Mouse (Mus musculus): ENCODE data around the gene Tnfsf14. TPM values are rescaled to one million over a fixed set of nuclear protein-coding genes. Genes with fewer than 3 reads are reported as not detected.

Gene Tnfsf14
- polyA plus RNA-seq (2016; fragmentation: Nextera tagmentation; extraction: Ambion mirVana), result 0.15 TPM in 2 replicates

- no peak within 1 kb of the TSS for H3K4me3 ChIP-seq
- DNase-seq (ENCODE audit: low spot score), result no peak
- H3K36me3 ChIP-seq, result no peaks in the 10 kb centered on the region
- no peaks in the 10 kb centered on the region for H3K9me3 ChIP-seq (replicated peaks)
- peaks cover 4% of the 10 kb centered on the region for H3K4me1 ChIP-seq
- H3K27ac ChIP-seq, result no peak within 1 kb of the TSS
- WGBS, result 86% methylated on average over 11 of the region's 11 CpGs
- no peaks in the 10 kb centered on the region for H3K27me3 ChIP-seq (ENCODE audit: low read depth, poor library complexity, severe bottlenecking)
Observed at GRCm38 (mm10) chr17:57194041-57194507, at the start of gene Tnfsf14. TSS of gene Tnfsf14 (minus strand) at chr17:57194177.

DNA sequence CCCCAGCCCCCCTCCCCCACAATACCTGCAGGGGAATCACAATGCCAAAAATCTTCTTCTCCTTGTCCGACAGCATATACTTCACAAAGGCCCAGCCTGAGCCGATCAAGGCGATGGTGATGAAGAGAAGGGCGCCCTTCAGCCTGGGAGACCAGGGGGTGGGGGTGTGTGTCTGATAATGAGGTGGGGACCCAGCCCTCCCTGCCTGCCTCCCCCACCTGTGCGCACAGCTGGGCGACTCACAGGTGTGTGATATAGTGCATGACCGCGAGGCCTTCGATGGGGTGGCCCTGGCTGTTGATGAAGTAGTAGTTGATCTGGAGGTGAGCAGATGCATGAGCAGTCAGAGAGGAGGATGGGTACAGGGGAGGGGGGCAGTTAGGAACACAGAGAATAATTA is 43.2 kb upstream of the Tnfsf14 start:
- Histone ChIP-seq H3K27me3 (ENCODE audit: low read depth, poor library complexity, severe bottlenecking) (no peaks in the 10 kb centered on the region), H3K4me1 (peaks cover 5% of the 10 kb centered on the region; the same call in 1 of the 2 replicates), H3K4me3 (no peak overlapping the region), H3K9me3 (replicated peaks) (no peaks in the 10 kb centered on the region), H3K27ac (no peak overlapping the region), H3K36me3 (peaks cover 52% of the 10 kb centered on the region)
- 94% methylated on average over 9 of the region's 9 CpGs for WGBS
- no peak for DNase-seq (ENCODE audit: low spot score)

GRCm38 (mm10) chr17:57235803-57236202 is 41.8 kb upstream of the Tnfsf14 start:
- H3K4me3 ChIP-seq, result no peak overlapping the region
- 92% methylated on average over 5 of the region's 5 CpGs for WGBS
- H3K27ac ChIP-seq, result no peak overlapping the region
- H3K27me3 ChIP-seq (ENCODE audit: low read depth, poor library complexity, severe bottlenecking), result no peaks in the 10 kb centered on the region
- no peaks in the 10 kb centered on the region for H3K9me3 ChIP-seq (replicated peaks)
- DNase-seq (ENCODE audit: low spot score), result no peak
- H3K4me1 ChIP-seq, result peaks cover 5% of the 10 kb centered on the region; the same call in 1 of the 2 replicates
- H3K36me3 ChIP-seq, result peaks cover 43% of the 10 kb centered on the region

GRCm38 (mm10) chr17:57234254-57234928 is 40.4 kb upstream of the Tnfsf14 start:
- no peak for DNase-seq (ENCODE audit: low spot score)

DNA sequence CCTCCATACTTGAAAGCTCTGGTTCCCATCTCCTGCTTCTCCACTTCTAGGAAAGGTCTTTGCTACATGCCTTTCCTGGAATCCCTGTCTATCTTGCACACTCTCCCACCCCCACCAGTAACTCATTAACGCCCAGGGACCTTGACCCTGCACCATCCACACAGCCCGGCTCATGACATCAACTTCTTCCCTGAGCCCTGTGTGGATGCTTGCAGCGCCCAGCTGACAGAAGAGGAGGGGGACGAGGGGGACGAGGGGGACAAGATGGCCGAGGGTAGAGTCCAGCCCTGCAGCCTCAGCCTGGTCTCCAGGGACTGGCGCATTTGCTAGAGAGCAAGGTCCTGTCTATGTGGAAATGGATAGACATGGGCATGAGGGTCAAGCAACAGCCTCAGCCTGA is 39.1 kb upstream of the Tnfsf14 start:
- Histone ChIP-seq H3K36me3 (peaks cover 40% of the 10 kb centered on the region), H3K4me3 (no peak overlapping the region), H3K27ac (no peak overlapping the region), H3K4me1 (peaks cover 5% of the 10 kb centered on the region; the same call in 1 of the 2 replicates), H3K27me3 (ENCODE audit: low read depth, poor library complexity, severe bottlenecking) (no peaks in the 10 kb centered on the region), H3K9me3 (replicated peaks) (no peaks in the 10 kb centered on the region)
- 63% methylated on average over 7 of the region's 7 CpGs for WGBS
- DNase-seq (ENCODE audit: low spot score), result no peak

More at GRCm38 (mm10) chr17:57234254-57234928, 40.4 kb upstream of the Tnfsf14 start:
- Histone ChIP-seq H3K4me1 (peaks cover 5% of the 10 kb centered on the region; the same call in 1 of the 2 replicates), H3K4me3 (no peak overlapping the region), H3K27me3 (ENCODE audit: low read depth, poor library complexity, severe bottlenecking) (no peaks in the 10 kb centered on the region), H3K9me3 (replicated peaks) (no peaks in the 10 kb centered on the region), H3K36me3 (peaks cover 43% of the 10 kb centered on the region), H3K27ac (no peak overlapping the region)
- 82% methylated on average over 12 of the region's 12 CpGs for WGBS

DNA sequence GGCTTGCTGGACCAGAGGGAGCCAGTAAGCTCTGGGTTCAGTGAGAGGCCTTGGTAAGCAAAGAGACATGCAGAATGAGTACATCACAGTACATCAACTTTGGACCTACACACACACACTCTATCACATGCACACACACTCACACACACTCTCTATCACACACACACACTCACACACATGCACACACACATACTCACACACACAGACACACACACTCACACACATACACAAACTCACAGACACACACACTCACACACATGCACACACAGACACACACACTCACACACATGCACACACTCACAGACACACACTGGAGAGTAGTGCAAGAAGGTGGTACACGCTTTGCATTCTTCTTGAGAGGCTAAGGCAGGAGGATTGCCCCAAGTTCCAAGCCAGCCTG is 38.2 kb upstream of the Tnfsf14 start:
- no peak overlapping the region for H3K27ac ChIP-seq
- peaks cover 31% of the 10 kb centered on the region for H3K36me3 ChIP-seq
- H3K9me3 ChIP-seq (replicated peaks), result no peaks in the 10 kb centered on the region
- no peak for DNase-seq (ENCODE audit: low spot score)
- no peak overlapping the region for H3K4me3 ChIP-seq
- WGBS, result 84% methylated on average over 1 of the region's 1 CpGs
- no peaks in the 10 kb centered on the region for H3K27me3 ChIP-seq (ENCODE audit: low read depth, poor library complexity, severe bottlenecking)
- H3K4me1 ChIP-seq, result peaks cover 5% of the 10 kb centered on the region; the same call in 1 of the 2 replicates

- Histone ChIP-seq H3K27me3 (ENCODE audit: low read depth, poor library complexity, severe bottlenecking) (no peaks in the 10 kb centered on the region), H3K4me1 (peaks cover 5% of the 10 kb centered on the region; the same call in 1 of the 2 replicates), H3K36me3 (peaks cover 23% of the 10 kb centered on the region), H3K27ac (no peak overlapping the region), H3K4me3 (no peak overlapping the region), H3K9me3 (replicated peaks) (no peaks in the 10 kb centered on the region)
- no peak for DNase-seq (ENCODE audit: low spot score)
Observed at GRCm38 (mm10) chr17:57231321-57231771, 37.4 kb upstream of the Tnfsf14 start.

DNA sequence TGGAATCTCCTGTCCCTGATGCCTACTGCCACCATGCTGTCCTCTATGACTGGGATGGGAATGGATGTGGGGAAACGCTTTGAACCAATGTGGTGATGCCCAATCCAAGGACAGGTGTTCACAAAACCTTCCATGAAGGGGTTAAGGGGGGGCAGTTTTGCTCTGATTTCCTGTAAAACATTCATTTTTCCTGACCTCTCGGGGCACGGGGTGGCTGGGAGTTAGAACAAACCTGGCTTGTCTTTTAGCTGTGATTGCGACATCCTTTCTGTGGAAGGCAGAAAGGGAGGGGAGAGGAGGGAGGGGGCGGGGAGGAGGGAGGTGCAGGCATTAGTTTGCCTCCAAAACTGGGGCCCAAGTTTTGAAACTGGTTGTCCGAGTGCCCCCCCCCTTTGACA is 36.8 kb upstream of the Tnfsf14 start:
- Histone ChIP-seq H3K36me3 (peaks cover 17% of the 10 kb centered on the region), H3K4me1 (peaks cover 5% of the 10 kb centered on the region; the same call in 1 of the 2 replicates), H3K4me3 (no peak overlapping the region), H3K27ac (no peak overlapping the region), H3K27me3 (ENCODE audit: low read depth, poor library complexity, severe bottlenecking) (no peaks in the 10 kb centered on the region), H3K9me3 (replicated peaks) (no peaks in the 10 kb centered on the region)
- no peak for DNase-seq (ENCODE audit: low spot score)
- WGBS, result 76% methylated on average over 6 of the region's 6 CpGs

- WGBS, result 81% methylated on average over 15 of the region's 15 CpGs
- peaks cover 10% of the 10 kb centered on the region for H3K36me3 ChIP-seq
- H3K27ac ChIP-seq, result no peak overlapping the region
- no peaks in the 10 kb centered on the region for H3K9me3 ChIP-seq (replicated peaks)
- peaks cover 5% of the 10 kb centered on the region; the same call in 1 of the 2 replicates for H3K4me1 ChIP-seq
- DNase-seq (ENCODE audit: low spot score), result no peak
- no peak overlapping the region for H3K4me3 ChIP-seq
- H3K27me3 ChIP-seq (ENCODE audit: low read depth, poor library complexity, severe bottlenecking), result peaks cover 4% of the 10 kb centered on the region; the same call in 1 of the 2 replicates
Observed at GRCm38 (mm10) chr17:57229851-57230727, 36.1 kb upstream of the Tnfsf14 start.

DNA sequence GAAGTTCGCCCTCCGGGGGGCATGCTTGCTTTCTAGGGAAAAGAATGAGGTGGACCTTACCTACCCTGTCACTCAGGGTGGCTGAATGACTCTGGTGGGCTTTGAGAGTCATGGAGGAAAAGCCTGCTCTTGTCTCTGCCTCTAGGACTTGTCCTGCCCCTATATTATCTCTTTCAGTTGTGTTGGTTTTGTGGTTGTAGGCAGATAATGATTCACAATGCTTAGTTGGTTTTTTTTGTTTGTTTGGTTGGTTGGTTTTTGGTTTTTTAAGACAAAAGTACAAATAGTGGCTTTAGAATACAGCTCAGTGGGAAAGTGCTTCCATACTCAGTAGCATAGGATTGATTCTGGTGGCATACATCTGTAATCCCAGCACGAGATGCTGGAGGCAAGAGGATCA is 34.9 kb upstream of the Tnfsf14 start:
- no peak for DNase-seq (ENCODE audit: low spot score)
- Histone ChIP-seq H3K4me3 (no peak overlapping the region), H3K9me3 (replicated peaks) (no peaks in the 10 kb centered on the region), H3K36me3 (no peaks in the 10 kb centered on the region), H3K4me1 (peaks cover 8% of the 10 kb centered on the region; the same call in 1 of the 2 replicates), H3K27ac (no peak overlapping the region), H3K27me3 (ENCODE audit: low read depth, poor library complexity, severe bottlenecking) (peaks cover 16% of the 10 kb centered on the region)
- WGBS, result 80% methylated on average over 3 of the region's 3 CpGs

GRCm38 (mm10) chr17:57228014-57228413 is 34.0 kb upstream of the Tnfsf14 start, which contains the start of gene C3:
TSS of gene C3 (minus strand) at chr17:57228136.
- no peaks in the 10 kb centered on the region for H3K36me3 ChIP-seq
- no peak within 1 kb of the TSS for H3K27ac ChIP-seq
- no peaks in the 10 kb centered on the region for H3K9me3 ChIP-seq (replicated peaks)
- no peak within 1 kb of the TSS for H3K4me3 ChIP-seq
- peaks cover 6% of the 10 kb centered on the region; the same call in 1 of the 2 replicates for H3K4me1 ChIP-seq
- no peak for DNase-seq (ENCODE audit: low spot score)
- peaks cover 19% of the 10 kb centered on the region for H3K27me3 ChIP-seq (ENCODE audit: low read depth, poor library complexity, severe bottlenecking)
- whole genome bisulfite sequencing, result 84% methylated on average over 3 of the region's 3 CpGs

DNA sequence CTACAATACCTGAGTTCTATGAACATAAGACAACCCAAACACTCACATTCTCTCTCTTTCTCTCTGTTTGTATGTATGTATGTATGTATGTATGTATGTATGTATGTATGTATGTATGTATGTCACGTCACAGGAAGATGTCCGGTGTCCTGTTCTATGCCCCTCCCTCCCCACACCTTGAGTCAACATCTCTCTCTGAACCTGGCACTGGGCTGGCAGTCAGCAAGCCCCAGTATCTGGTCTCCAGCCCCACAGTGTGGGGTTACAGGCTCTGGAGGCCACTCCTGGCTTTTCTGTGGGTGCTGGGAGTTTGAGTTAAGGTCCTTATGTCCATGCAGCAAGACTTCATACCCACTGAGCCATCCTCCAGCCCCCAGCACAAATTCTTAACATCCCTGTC is 33.5 kb upstream of the Tnfsf14 start:
- H3K4me3 ChIP-seq, result no peak overlapping the region

More for the DNA sequence above, 33.5 kb upstream of the Tnfsf14 start:
- DNase-seq (ENCODE audit: low spot score), result no peak
- Histone ChIP-seq H3K27me3 (ENCODE audit: low read depth, poor library complexity, severe bottlenecking) (peaks cover 24% of the 10 kb centered on the region), H3K4me1 (0 out of 2 replicates have a peak, but pooled peaks cover 3% of the 10 kb centered on the region), H3K36me3 (no peaks in the 10 kb centered on the region), H3K27ac (no peak overlapping the region), H3K9me3 (replicated peaks) (no peaks in the 10 kb centered on the region)
- 96% methylated on average over 2 of the region's 2 CpGs for WGBS

All from limb, embryonic 10.5 days (tissue).